Mouse (Mus musculus): ENCODE results near the gene Dcaf5.

The Dcaf5 gene

DNA sequence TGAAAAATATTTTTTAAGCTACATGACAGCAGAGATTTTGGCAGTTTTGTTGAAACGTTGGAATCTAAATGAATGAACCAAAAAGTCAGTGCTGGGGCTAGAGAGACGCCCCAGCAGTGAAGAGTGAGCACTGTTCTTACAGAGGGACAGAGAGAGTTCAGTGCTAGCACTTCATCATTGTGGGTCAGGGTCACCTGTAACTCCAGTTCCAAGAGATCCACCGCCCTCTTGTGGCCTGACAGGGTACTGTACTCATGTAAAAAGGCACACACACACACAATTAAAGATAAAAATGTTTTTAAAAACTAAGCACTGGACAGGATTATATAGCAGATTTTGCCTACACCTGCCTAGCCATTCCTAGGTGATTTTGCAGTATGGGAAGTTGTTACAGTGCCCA is 29.8 kb downstream of the Dcaf5 start:
- peak; percentile 29 to 36 for DNase-seq

DNA sequence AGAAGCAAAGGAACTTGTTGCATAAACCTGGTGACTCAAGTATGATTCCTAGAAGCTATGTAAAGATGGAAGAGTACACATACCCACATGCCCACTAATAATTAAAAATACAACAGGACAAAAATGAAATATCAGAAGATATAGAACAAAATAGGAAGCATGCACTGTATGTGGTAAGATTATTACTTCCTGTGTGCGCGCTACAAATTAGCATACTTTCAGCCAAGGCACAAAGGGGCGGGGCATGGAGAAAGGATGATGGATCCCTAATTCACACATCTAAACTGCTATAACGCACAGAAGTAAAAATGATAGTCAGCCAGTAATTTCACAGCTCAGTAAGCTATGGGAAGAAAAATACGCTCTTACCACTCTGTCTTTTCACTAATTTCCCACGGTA is 32.3 kb downstream of the Dcaf5 start:
- DNase-seq = no peak

DNA sequence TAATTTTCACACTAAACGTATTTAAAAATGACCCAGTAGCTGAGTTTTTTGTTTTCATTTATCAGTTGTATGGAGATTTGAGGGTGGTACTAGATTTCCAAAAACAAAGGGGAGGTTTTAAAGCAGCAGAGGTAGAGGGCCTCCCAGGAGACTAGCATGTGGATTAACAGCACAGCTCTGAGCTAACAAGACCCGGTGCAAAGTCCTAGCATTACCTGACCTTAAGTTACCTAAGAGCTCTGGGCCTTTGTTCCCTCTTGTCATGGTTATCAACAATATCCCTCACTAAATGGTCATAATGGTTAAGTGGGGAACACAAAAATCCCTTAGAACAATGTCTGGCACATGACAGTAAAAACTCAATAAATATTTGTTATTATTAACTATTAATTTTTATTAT is 37.3 kb downstream of the Dcaf5 start:
- no peak for DNase-seq

DNA sequence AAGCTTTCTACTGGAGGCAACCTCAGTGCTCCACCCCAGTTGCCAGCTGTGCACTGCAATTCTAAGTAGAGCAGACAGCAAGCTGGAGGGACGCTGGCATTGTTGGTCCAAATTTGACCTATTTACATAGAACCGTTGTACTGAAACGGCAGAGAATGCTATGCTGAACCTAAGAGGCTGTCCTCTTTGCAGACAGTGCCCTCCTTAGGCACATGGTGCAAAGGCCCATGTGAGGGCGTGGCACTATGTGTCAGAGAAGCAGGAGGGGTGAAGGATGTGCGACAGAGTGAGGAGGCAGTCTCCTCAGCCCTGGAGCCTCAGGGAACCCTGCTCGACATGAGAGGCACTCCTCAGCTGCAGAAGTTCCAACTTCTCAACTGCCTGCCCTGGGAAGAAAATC is 40.0 kb downstream of the Dcaf5 start:
- no peak for DNase-seq

DNA sequence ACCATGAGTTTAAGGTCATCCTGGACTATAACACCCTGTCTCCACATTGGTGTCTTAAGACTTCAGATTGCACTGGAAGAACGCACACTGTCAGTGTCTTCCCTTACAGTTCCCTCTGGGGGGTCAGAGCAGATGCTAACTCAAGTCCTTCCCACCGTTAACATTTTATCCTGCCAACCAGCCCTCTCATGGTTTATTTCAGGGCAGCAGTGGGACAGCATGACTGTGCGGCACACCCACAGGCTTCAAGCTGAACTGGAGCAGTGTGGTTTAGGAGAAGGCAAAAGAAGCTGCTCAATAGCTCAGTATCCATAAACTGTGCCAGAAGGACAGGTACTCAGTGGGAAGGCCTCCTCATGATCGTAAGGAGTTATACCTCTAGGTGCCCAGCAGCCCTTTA is 41.1 kb downstream of the Dcaf5 start:
- no peak for DNase-seq

DNA sequence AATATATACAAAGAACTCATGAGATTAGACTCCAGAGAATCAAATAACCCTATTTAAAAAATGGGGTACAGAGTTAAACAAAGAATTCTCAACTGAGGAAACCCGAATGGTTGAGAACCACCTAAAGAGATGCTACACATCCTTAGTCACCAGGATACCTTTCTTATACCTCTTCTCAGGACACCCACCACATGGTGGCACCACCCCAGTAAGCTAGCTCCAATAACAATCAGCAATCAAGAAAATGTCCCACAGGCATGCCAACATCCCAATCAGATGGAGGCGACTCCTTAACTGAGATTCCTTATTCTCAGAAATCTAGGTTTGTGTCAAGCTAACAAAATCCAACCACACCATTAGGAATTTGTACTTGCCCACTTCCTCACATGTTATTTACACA is 42.4 kb downstream of the Dcaf5 start:
- DNase-seq = peak; percentile 46 to 56

DNA sequence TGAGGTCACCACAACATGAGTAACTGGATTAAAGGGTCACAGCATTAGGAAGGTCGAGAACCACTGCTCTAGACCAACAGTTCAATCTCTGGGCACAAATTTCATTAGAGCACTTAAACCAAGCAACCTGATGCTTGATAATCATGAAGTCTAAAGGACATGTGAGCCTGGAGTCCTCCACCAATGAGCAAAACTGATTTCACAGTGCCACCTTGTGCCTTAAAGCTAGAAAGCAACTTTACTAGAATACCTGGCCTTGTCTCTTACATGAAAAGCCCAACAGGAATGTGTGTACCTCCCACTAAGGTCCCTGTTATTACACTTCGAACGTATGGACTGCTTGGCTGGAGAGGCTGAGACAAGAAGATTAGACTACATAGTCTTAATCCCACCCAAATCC is 47.0 kb downstream of the Dcaf5 start:
- DNase-seq = no peak

DNA sequence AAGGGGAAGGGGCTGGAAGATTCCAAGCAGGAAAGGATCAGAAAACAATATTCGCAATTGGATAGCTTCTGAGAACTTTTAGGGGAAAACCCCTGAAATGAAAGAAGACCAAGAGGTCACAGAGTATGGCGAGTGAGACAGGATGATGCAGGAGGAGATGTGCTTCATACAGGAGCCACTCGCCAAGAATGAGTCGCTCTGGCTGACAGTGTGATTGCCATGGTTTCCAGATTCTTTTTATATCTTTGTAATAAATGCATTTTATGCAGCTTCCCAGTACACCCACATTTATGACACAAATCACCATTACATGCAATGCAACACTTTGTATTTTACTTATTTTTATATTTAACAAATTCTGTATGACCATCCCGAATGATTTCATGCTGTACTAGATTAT is 49.1 kb downstream of the Dcaf5 start:
- DNase-seq = no peak

DNA sequence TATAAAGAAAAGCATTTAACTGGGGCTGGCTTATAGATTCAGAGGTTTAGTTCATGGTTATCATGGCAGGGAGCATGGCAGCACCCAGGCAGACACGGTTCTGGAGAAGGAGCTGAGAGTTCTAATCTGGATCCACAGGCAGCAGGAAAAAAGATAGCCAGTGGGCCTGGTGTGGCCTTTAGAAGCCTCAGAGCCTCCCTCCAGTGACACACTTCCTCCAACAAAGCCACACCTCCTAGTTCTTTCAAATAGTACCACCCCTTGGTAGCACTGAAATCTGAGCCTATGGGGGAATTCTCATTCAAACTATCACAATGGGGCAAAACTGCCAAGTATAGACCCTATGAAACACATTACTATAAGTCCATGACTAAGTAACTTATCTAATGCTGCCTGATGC is 51.0 kb downstream of the Dcaf5 start:
- no peak for DNase-seq

DNA sequence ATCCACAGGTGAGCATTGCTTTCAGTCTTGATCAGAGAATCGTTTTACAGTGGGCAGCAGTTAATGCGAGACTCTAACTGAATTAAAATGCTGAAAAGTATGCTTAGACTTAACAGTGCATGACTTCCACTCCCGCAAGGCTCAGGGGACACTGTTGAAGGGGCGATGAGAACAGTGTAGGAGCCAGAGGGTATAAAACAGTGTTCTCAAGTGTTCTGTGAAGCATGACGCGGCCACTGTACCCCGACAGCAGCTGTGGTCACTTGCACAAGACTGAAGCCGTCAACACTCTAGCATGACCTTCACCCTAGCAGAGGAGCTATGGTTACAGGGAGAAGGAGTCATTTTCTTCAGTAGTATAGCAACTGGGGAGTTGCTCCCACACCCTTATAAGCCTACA is 52.9 kb downstream of the Dcaf5 start:
- DNase-seq = no peak

DNA sequence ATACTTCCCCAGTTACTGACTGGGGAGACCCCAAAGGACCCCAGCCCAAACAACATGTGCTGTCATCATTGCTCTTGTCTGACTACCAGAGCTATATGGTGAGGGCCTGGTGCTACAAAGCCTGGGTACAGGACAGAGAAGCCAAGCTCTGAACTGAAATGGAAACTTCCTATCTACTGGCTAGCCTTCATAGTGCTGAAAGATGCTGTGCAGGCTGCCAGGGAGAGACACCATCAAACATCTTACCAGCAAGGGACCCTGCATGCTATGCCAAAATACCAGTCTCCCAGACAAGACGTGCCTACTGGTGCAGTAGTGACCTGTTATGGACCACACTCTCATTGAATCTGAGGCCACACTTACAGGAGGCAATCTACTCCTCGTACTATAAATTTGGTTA is 53.6 kb downstream of the Dcaf5 start:
- DNase-seq = no peak

DNA sequence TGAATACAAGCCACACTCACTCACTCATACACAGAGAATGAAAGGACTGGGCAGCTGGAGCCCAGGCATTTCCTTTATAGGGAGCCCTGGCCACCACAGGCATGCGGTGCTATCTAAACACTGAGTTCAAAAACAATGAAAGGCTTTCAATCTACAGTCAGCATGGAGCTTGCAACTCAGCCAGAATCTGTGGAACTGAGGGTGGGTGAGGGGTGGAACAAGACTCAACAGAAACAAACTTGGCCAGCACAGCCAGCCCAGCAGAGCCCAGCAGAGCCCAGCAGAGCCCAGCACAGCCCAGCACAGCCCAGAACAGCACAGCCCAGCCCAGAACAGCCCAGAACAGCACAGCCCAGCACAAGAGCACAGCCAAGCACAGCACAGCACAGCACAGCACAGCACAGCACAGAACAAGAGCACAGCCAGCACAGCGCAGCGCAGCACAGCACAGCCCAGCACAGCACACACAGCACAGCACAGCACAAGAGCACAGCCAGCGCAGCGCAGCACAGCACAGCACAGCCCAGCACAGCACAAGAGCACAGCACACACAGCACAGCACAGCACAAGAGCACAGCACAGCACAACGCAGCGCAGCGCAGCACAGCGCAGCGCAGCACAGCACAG is 56.5 kb downstream of the Dcaf5 start:
- DNase-seq = peak in 1 of 2 experiments; percentile 20

DNA sequence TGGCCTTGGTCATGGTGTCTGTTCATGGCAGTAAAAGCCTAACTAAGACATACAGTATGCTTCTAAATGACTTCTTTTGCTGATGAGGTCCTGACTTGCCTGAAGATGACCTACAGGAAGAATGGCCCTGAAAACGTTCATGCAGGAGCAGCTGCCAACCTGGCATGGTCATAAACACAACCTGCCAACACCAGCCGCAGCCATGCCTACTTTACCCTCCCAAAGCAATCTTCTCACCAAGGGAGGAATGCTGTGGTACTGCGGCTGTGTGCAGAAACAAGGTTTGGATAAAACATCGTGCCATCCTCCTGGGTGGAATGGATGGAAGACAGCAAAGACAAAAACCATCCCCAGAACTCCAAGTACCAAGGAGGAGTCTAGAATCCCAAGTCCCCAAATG is 57.0 kb downstream of the Dcaf5 start:
- DNase-seq = peak; percentile 33 to 35

DNA sequence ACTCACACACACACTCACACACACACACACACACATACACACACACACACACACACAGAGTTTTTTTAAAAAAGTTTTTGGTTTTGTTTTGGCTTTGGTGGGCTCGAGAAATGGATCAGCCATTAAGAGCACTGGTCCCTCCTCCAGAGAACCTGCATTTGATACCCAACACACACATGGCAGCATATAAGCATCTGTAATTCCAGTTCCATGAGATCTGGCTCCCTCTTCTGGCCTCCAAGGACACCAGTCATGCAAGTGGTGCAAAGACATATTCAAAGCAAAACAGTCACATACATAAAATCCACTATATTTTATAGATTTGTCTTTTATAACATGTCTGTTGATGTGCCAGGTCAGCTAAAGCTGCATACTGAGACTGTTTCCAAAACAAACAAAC is 58.8 kb downstream of the Dcaf5 start:
- no peak for DNase-seq

DNA sequence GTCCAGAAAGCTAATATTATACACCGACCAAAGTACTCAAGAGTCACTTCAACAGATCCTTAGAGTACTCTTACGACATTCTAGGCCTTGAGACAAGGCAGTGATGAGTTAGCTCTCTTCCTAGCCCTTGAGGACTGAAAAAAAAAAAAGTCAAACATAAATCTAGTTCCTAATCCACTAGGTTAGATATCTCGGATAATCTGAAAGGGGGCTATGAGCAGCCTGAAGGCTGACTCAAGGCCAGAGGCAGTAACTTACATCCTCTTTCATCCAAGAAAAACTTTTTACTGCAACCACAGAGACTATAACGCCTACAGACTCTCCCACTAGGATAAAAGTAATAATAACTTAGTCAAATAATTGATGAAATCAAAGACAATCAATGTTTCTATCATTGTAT is 60.7 kb downstream of the Dcaf5 start:
- no peak for DNase-seq

DNA sequence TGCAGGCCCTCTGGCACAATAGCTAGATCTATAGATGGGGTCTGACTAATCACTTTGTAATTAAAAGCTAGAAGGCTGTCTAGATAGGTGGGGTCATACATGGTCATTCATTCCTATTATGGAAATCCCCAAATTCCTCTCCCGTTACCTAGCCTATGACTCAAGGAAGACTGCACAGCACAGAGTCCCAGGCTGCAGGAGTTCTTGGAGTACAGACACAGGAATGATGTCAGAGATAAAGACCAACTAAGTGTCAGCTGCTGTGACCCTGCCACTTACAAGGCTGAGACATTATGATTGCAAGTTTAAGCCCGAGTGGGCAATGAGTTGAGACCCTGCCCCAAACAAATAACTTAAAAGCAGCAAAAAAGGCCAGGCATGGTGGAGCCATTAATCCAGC is 61.7 kb downstream of the Dcaf5 start:
- no peak for DNase-seq

DNA sequence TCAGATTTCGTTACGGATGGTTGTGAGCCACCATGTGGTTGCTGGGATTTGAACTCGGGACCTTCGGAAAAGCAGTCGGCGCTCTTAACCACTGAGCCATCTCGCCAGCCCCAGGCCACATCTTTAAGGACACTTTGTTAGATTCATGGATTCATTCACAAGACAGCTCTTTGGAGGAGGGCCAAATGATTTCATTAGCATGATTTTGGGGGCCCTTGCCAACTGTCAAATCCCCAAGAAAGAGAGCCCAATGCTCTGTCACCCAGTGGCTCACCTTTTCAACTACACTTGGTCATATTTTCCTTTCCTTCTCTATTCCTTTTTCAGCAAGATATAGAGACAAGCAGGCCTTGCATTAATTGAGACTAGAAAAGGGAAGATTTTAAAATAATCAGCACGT is 63.5 kb downstream of the Dcaf5 start:
- DNase-seq = no peak

DNA sequence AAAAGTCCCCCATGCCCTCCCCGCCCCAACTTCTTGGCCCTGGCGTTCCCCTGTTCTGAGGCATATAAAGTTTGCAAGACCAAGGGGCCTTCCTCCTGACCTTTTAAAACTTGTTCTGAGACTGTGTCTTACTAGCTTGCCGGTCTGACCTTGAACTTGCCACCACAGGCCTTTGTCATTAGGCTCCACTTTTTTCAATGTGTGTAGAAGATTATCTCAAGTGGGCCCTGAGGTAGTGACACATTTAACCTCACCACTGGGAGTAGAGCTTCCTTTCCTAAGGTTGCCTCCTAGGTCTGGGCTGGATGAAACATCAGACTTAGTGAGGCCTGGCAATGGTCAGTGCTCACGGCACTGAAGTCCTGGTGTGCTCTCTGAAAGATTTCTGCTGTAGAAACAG is 69.2 kb downstream of the Dcaf5 start:
- no peak for DNase-seq

DNA sequence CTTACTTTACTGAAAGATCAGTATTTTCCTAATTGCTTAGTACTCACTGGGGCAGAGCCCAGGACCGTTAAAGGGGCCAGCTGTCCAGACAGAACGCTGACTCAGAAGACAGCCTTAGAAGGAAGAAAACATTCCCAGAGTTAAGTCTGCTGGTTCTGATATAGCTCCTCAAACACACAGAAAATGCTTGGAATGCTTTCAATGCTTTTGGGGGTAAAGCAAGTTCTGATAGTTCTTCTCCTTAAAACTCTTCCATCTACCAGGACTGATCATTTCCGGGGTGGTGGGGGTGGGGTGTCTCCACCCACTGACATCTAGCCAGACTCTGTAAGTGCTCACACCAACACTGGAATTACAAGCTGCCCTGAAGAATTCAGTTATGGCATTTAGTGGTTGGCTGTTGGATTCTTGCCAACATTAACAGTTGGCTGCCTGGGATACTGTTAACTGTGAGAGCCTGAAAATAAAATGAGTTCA is 70.4 kb downstream of the Dcaf5 start:
- DNase-seq = peak; percentile 20 to 43

DNA sequence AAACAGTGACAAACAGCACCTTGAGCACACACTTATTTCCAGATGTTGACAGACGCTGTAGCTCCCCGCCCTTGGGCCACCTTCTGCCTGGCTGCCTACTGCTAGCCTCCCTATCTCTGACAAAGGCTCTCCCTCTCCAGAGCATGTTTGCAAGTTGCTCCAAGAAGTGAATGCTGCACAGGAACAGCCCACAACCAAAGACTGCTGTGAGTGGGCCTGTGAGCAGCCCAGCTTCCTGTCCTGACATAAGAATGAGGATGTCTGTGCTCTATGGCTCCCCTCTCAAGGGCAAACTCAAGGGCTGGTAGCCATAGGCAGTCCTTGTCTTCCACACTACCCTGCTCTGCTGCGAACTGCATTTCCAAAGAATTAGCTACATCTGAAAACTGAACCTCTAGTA is 71.1 kb downstream of the Dcaf5 start:
- no peak for DNase-seq

DNA sequence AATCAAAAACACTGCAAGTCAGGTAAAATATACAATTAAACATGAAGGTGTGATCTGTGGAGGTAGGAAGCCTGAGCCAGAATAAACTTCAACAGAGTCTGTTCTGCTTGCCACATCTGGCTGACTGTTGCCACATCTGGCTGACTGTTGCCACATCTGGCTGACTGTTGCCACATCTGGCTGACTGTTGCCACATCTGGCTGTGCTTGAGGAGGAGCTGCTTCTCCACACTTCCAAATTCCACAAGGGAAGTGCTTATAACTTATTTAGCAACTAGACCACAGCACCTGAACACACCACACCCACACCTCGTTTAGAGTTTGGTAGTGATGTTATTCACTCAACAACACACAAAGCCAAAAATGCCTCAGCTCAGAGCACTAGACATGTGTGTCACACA is 74.7 kb downstream of the Dcaf5 start:
- no peak for DNase-seq

DNA sequence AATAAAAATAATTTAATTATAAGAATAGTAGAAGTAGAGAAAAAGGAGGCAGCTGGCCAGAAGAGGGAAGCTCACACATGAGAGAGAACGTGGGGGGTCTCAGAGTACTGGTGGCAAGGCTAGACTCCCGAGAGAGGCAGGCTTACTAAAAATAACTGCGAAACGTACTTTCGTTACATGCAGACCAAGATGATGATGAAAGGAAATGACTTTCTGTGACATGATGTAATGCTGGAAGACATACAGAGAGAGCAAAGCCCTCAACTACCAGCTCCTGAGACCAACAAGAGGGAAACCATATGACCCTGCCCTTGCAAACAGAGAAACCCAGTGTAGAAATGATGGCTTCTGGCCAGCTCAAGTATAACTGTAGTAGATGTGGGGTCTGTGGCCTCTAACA is 76.1 kb downstream of the Dcaf5 start:
- DNase-seq = no peak

DNA sequence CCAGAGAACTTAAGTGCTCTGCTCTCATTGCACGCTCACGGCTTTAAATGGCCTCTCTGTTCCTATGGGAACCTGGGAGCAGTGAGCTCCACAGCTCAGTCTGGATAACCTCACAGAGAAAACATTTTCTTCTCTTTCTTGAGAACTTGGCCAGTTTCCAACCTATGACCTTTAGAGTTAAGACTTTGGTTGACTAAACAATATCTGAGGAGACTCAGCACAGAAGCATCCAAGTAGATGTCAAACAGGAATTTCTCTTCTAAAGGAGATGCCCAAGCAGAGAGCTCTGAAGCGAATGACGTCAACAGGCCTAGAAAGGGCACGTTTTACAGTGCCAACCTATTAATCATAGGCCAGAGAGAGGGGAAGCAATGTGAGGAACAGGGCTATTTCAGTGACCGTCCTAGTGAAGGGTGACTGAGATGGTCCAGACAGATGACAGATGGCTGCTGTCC is 91.6 kb downstream of the Dcaf5 start:
- DNase-seq = no peak

DNA sequence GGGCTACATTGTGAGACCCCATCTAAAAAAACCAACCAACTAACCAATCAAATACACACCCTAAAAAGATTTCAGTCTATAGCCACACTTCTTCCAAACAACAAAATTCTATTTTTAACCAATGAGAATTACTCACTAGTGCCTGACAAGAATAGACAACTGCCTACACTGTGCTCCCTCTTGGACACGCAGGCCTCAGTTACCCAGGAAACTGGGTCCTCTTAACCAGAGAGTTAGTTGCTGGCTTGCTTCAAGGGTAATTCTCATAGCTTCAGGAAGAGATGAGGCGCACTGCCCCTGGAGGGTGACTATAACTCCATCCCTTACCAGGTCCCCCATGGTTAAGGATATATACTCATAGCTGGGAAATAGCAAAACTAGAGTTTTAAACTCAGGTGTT is 95.5 kb downstream of the Dcaf5 start:
- no peak for DNase-seq

DNA sequence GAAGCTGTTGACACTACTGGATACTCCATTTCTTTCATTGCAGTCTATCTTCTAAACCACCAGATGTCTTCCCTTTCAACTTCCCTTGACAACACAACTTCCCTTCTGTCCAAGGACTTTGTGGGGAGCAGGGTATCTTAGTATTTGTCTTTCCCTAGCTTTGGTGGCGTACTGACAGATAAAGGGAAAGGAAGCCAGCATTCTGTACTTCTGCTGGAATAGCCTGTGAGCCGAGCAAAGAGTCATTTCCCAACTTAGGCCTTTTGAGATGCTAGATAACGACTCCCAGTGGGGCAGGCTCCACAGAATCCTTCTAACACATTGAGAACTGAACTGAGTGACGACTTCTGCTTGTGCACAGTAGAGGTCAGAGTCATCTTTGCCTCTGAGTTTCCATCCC is 102.2 kb downstream of the Dcaf5 start:
- no peak for DNase-seq

DNA sequence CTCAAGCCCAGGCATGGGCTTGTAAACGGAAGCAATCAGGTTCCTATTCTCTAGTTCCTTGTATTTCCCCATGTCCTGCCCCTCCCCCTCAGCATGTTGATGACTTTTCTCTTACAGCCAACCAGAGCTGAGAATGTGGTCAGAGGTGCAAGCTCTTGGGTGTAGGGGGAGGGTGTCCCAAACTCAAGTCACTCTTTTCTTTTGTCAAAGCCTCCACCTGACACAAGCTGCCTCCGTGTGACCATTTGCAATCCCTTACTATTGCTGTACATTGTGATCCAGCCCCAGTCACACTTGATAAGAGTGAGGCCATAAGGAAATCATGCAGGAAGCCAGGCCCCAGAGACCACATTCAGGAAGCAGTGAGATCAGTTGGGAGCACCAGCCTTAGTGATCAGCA is 104.8 kb downstream of the Dcaf5 start:
- no peak for DNase-seq

Measured in cerebellum, postnatal 36 days (tissue).